In genomic region chr1:92830626-92831187, GRCm38 (mm10) we compare ENCODE assay signal across 8 mouse cellular contexts. TPM values are rescaled to one million over a fixed set of nuclear protein-coding genes. Genes with fewer than 3 reads are reported as not detected.
DNase-seq lines count a peak whose midpoint lies in the region; ATAC-seq and TF ChIP-seq lines count a peak whose summit lies in the region.

No protein-coding gene starts in this region.

- H3K4me2 ChIP-seq in kidney, embryonic 16.5 days (replicated peaks; ENCODE audit: low read depth, low read length) = peak overlapping the region; percentile 81
- H3K4me2 ChIP-seq in embryonic facial prominence, embryonic 11.5 days (ENCODE audit: low read depth, low read length) = peak overlapping the region; percentile 77
- peak overlapping the region; percentile 73 for H3K4me2 ChIP-seq in hindbrain, postnatal 0 days (ENCODE audit: low read depth, low read length)

- no peak for DNase-seq in kidney, postnatal 14 days
- DNase-seq in embryonic facial prominence, embryonic 11.5 days (ENCODE audit: low spot score) = no peak
- DNase-seq in hindbrain, postnatal 0 days (ENCODE audit: low spot score) = no peak
- peak; percentile 14 for DNase-seq in naive thymus-derived CD4-positive, alpha-beta T cell, adult 2 months (ENCODE audit: low read depth)
- DNase-seq in right cerebral cortex, postnatal 25 days = no peak
- DNase-seq in embryo, embryonic 9.5 days (ENCODE audit: extremely low spot score) = no peak

- no peak for ATAC-seq in kidney, embryonic 16.5 days (ENCODE audit: low FRiP score, low TSS enrichment)
- ATAC-seq in embryonic facial prominence, embryonic 11.5 days (replicated peaks; ENCODE audit: insufficient number of reproducible peaks, low FRiP score, low TSS enrichment, low read depth) = no peak
- no peak for ATAC-seq in hindbrain, postnatal 0 days
- no peak for ATAC-seq in megakaryocyte, adult 5-6 weeks (ENCODE audit: poor library complexity, severe bottlenecking)

- 0 out of 2 replicates have a peak overlapping the region, but pooled peaks have one; percentile 4 for H3K9ac ChIP-seq in kidney, embryonic 16.5 days (replicated peaks; ENCODE audit: low read length)
- peak overlapping the region; percentile 94 for H3K9ac ChIP-seq in embryonic facial prominence, embryonic 11.5 days (replicated peaks; ENCODE audit: low read length)
- peak overlapping the region; percentile 70 for H3K9ac ChIP-seq in hindbrain, postnatal 0 days (replicated peaks; ENCODE audit: low read length)

- peaks cover 15% of the 10 kb centered on the region for H3K27me3 ChIP-seq in kidney, embryonic 16.5 days (ENCODE audit: insufficient read depth, low read length)
- H3K27me3 ChIP-seq in embryonic facial prominence, embryonic 11.5 days (ENCODE audit: control insufficient read depth, insufficient read depth, low read length) = no peaks in the 10 kb centered on the region
- no peaks in the 10 kb centered on the region for H3K27me3 ChIP-seq in hindbrain, postnatal 0 days (ENCODE audit: insufficient read depth, low read length)

- 8% methylated on average over 13 of the region's 13 CpGs for WGBS in kidney, embryonic 16.5 days
- 5% methylated on average over 13 of the region's 13 CpGs for WGBS in embryonic facial prominence, embryonic 11.5 days
- WGBS in hindbrain, postnatal 0 days = 4% methylated on average over 13 of the region's 13 CpGs

- H3K27ac ChIP-seq in kidney, embryonic 16.5 days (ENCODE audit: low read length) = no peak overlapping the region
- peak overlapping the region; percentile 81 for H3K27ac ChIP-seq in embryonic facial prominence, embryonic 11.5 days (replicated peaks; ENCODE audit: low read depth, low read length)
- H3K27ac ChIP-seq in hindbrain, postnatal 0 days = peak overlapping the region; percentile 83

- H3K36me3 ChIP-seq in kidney, embryonic 16.5 days (ENCODE audit: insufficient read depth, low read length) = no peaks in the 10 kb centered on the region
- no peaks in the 10 kb centered on the region for H3K36me3 ChIP-seq in embryonic facial prominence, embryonic 11.5 days (replicated peaks; ENCODE audit: control insufficient read depth, insufficient read depth, low read depth, low read length)
- no peaks in the 10 kb centered on the region for H3K36me3 ChIP-seq in hindbrain, postnatal 0 days (ENCODE audit: insufficient read depth, low read length)

- peaks cover 18% of the 10 kb centered on the region for H3K4me1 ChIP-seq in kidney, embryonic 16.5 days (ENCODE audit: insufficient read depth, low read length)
- peaks cover 5% of the 10 kb centered on the region for H3K4me1 ChIP-seq in embryonic facial prominence, embryonic 11.5 days (ENCODE audit: control insufficient read depth, insufficient read depth, low read length)
- H3K4me1 ChIP-seq in hindbrain, postnatal 0 days (ENCODE audit: insufficient read depth, low read length) = peaks cover 26% of the 10 kb centered on the region

- no peaks in the 10 kb centered on the region for H3K9me3 ChIP-seq in kidney, embryonic 16.5 days (ENCODE audit: low read length)
- no peaks in the 10 kb centered on the region for H3K9me3 ChIP-seq in embryonic facial prominence, embryonic 11.5 days (replicated peaks; ENCODE audit: control insufficient read depth, low read length)
- no peaks in the 10 kb centered on the region for H3K9me3 ChIP-seq in hindbrain, postnatal 0 days (ENCODE audit: low read length)

- TF ChIP-seq CTCF in hindbrain, postnatal 0 days (IDR thresholded peaks at IDR 0.05; ENCODE audit: low read depth) = no peak

- H3K4me3 ChIP-seq in kidney, embryonic 16.5 days (ENCODE audit: low read length) = peak overlapping the region; percentile 76
- peak overlapping the region; percentile 92 for H3K4me3 ChIP-seq in embryonic facial prominence, embryonic 11.5 days (ENCODE audit: low read depth, low read length)
- H3K4me3 ChIP-seq in hindbrain, postnatal 0 days (ENCODE audit: low read length) = peak overlapping the region; percentile 65

RNA-seq across cellular contexts. Expression of gene Gpc1, which starts 0.7 kb away (rescaled TPM):
- 58.1 and 61.5 TPM in 2 replicates for polyA plus RNA-seq in kidney, embryonic 16.5 days (2015; fragmentation: Nextera tagmentation; extraction: Ambion mirVana)
- 37.7 and 41.9 TPM in 2 replicates for polyA plus RNA-seq in embryonic facial prominence, embryonic 11.5 days (2014; fragmentation: Nextera tagmentation; extraction: Ambion mirVana)
- total RNA-seq in hindbrain, postnatal 0 days (2014; rRNA removed) = 196 and 215 TPM in 2 replicates
- 55.5 and 57.8 TPM in 2 replicates for polyA plus RNA-seq in hindbrain, postnatal 0 days (2015; fragmentation: Nextera tagmentation; extraction: Ambion mirVana)
- total RNA-seq in megakaryocyte, adult 5-6 weeks (2015) = 13.7 and 17.2 TPM in 2 replicates
- total RNA-seq in megakaryocyte, adult 5-6 weeks (2017) = 19.9 and 20.4 TPM in 2 replicates

Comparison
In these comparisons a context has a peak if more than half of its experiments do, and no peak if none do; other contexts are left out.
1. H3K9ac ChIP-seq: peak in every context shown above with its lines; median percentile 94 in embryonic facial prominence, embryonic 11.5 days; 70 in hindbrain, postnatal 0 days; 4 in kidney, embryonic 16.5 days.